Mouse (Mus musculus): ENCODE data around the gene Nkiras2.
A peak's percentile ranks its signal among the peaks of the same experiment; 100 is the strongest.
"Not testable (repeated sequence)": the region's sequence is repeated elsewhere in the genome, so short reads cannot be mapped to it uniquely, and the experiment has no call there.

The Nkiras2 gene

GRCm38 (mm10) chr11:100598074-100598473 lies 21.0 kb upstream of the Nkiras2 start:
- DNase-seq (ENCODE audit: extremely low spot score): no peak

- DNase-seq (ENCODE audit: extremely low spot score): no peak
Observed at GRCm38 (mm10) chr11:100601372-100601771, 17.7 kb upstream of the Nkiras2 start.

GRCm38 (mm10) chr11:100603155-100603554 lies 15.9 kb upstream of the Nkiras2 start:
- no peak for DNase-seq (ENCODE audit: extremely low spot score)

GRCm38 (mm10) chr11:100603813-100604212 lies 15.2 kb upstream of the Nkiras2 start:
- DNase-seq (ENCODE audit: extremely low spot score): no peak

DNA sequence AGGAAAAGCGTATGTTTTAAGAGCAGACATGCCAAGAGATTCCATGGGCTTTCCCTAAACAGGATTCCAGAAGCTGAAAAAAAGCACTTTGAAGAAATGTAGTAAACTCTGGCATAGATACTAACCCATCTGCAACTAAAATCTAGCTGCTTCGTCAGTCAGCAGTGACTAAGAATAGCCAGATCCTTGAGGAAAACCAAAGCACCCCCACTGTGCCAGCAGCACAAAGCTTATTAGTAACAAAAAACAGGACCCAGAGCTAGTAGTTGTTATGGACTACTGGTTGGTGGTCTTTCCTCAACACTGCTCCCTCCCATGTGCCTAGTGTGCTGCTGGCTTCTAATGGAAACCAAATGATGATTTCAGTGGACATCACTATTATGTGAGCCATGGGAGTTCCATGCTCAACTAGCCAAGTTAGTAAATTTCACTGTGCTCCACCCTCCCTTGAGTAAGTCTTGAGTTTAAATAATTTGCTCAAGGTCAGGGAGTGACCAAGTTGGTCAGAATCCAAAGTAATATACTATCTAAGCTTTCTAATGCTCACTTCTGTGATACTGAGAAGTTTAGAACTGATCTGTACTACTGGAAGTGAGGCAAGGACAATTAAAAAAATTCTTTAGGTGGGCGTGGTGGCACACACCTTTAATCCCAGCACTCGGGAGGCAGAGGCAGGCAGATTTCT lies 14.6 kb upstream of the Nkiras2 start:
- DNase-seq (ENCODE audit: extremely low spot score): no peak

- DNase-seq (ENCODE audit: extremely low spot score): no peak
Observed at GRCm38 (mm10) chr11:100605451-100605850, 13.6 kb upstream of the Nkiras2 start.

- DNase-seq (ENCODE audit: extremely low spot score): no peak
Observed at GRCm38 (mm10) chr11:100607121-100607520, 11.9 kb upstream of the Nkiras2 start.

GRCm38 (mm10) chr11:100608796-100609195 lies 10.2 kb upstream of the Nkiras2 start:
- no peak for DNase-seq (ENCODE audit: extremely low spot score)

DNA sequence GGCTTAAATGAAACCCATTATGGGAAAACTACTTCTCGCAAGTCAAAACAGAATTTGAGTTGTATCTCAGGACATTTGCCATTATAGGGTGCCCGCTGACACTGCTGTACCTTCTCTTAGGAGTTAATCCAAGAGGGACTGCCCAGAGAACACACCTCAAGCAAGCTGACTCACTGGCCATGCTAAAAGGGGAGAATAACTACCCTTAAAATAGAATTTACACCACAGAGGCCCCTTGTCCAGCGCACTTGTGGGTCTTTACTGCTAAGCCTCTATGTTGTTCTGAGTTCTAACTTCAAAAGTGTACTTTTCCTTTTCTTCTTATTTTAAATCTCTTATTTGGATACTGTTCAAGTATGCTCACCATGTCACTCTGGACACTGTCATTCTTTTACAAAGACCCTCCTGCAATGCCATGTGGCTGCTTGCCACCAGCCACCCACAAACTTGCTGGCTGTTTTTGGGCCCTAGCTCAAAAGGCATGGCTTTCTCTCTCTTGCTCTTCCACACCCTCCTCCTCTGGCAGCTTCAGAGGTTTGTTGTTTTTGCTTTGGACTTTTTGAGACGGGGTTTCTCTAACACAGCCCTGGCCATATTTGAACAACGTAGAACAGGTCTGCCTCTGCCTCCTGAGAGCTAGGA lies 9.6 kb upstream of the Nkiras2 start:
- no peak for DNase-seq (ENCODE audit: extremely low spot score)

DNA sequence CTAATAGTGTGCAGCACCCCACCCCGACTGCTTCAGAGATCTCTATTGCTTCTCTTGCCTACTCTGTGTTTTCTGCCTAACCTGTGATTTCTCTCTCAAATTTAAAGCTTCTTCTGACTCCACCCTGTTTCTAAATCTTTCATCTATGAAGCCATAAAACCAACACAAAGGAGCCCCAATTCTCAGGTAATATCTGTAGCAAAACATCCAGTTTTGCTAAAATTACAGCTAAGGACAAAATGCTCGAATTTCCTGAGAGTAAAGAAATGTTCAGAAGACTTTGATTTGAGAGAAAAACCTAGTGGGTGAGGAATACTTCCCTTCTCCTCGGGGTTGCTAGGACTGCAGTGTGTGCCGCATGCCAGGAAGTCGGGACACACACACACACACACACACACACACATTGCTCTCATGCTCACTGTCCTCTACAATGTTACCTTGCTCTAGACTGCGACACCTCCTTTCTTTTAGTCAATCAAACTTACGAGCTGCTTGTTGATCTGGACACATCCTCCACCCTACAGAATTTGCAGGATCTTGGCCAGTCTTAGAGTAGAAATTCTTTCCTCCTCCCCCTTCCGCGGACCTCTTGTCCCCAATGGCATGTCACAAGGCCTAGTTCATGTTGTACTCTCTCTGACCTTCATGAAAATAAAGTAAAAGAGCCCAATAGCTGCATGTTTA lies 8.9 kb upstream of the Nkiras2 start:
- no peak for DNase-seq (ENCODE audit: extremely low spot score)

- DNase-seq (ENCODE audit: extremely low spot score): no peak
Observed at GRCm38 (mm10) chr11:100611627-100612026, 7.4 kb upstream of the Nkiras2 start.

- DNase-seq (ENCODE audit: extremely low spot score): no peak
Observed at GRCm38 (mm10) chr11:100613241-100613640, 5.8 kb upstream of the Nkiras2 start.

DNA sequence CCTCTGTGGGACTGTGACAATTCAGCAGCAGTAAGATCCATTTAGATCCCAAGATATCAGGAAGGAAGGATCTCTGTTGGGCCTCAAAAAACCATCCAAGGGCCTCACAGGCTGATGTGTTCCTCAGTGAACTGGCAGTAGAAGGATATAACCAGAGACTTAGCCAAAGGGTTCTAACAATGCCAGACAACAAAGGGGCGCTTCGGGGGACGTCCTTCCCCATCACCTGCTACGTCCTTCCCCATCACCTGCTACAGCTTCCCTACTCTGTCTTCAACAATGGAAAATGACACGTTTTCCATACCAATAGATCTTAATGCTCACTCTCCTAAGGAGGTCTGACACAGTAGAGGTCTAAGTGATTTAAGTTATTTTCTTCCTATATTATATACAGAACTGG lies 2.7 kb upstream of the Nkiras2 start:
- no peak for DNase-seq (ENCODE audit: extremely low spot score)

- not testable (repeated sequence) for DNase-seq (ENCODE audit: extremely low spot score)
Observed at GRCm38 (mm10) chr11:100616836-100617235, 2.2 kb upstream of the Nkiras2 start.

DNA sequence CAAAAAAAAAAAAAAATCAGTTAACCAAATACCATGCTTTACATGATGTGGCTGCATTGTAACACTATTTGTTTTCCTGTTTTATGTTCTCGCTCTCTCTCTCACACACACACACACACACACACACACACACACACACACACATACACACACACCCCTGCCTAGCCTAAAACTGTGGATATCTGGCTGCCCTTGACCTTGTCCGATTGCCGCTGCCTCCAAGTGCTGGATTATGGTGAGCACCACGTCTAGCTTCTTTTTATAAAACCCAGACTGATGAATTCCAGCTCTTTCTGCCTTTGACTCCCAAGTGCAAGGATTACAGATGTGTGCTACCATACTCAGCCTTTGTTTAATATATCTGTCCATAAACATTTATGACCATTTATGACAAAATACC lies 1.6 kb upstream of the Nkiras2 start:
- no peak for DNase-seq (ENCODE audit: extremely low spot score)

DNA sequence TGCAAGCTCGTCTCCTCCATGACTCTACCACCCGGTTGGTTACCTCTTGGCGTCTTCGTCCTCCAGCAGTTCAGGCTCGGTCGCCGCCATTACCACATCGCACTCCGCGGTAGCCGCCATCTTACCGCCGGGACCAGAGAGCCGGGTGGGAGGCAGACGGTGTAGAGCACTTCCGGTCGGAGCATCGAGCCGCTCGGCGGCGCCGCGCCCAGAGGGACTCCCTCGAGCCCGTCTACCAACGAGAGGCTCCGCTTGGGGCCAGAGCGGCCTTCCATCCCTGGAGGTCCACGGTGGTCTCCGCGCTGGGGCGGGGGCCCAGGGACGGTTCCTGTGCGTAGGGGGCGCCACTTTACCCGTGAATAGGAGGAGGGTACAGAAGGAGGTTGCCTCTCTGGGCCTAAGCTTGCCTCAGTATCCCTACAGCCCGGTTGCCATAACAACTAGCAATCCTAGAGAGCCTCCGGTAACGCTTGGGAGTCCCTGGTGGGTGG lies 486 bp downstream of the Nkiras2 start:
- peak; percentile 99 for DNase-seq (ENCODE audit: extremely low spot score)

DNA sequence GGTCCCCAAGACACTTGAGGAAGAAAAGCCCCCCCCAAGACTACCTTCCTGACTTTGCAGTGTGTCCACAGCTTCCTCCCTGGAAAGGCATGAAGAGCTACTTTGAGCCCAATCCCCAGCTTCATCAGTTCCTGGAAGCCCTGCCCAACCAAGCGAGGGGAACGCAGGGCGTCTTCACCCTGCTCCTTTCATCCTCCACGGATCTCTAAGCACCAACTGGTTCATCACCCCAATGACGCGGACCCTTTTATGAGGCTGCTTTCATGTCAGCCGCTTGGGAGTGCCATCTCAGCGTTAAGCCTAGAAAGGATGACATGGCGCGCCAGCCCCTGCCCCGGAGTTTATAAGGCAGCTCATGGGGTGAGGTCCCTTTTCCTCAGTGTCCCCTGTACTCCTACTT lies 938 bp downstream of the Nkiras2 start, which contains the start of gene Dnajc7:
Gene Dnajc7, minus strand, starts transcription at position 187 of the 400 bp plus-strand sequence.
- DNase-seq (ENCODE audit: extremely low spot score): no peak

DNA sequence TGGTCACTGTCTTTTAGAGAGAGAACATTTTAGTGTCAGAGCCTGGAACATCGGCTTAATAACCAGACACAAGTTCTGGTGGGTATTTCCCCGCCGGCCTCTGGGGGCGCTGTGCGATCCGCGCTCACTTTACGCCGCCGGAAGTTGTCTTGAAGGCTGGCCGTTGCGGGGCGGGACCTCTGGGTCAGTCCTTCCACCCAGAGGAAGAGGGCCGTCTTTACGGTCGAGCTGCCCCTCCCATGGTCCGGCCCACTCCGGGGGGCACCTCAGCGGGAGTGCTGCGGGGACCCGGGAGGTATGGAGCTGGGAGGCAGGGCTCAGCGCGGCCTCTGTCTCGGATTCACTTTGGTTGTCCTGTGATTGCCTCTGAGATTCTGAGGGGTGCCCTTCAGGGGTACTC lies 3.7 kb downstream of the Nkiras2 start:
- peak; percentile 94 for DNase-seq (ENCODE audit: extremely low spot score)

DNA sequence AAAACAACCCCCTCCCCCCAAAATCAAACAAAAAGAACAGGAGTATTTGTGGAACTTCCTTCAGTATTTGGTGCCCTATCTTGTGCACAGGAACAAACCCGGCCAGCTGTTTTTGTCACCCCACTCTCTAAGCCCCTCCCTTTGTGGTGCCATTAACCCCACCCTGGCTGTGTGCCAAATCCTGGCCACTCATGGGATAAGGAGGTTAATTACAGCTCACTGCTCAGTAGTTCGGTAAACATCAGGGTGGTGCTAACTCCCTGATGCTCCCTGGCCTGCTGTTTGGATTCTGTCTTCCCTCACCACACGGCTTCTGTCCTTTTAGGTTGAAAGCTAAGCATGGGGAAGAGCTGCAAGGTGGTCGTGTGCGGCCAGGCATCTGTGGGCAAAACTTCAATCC lies 4.8 kb downstream of the Nkiras2 start:
- no peak for DNase-seq (ENCODE audit: extremely low spot score)

GRCm38 (mm10) chr11:100625754-100626700 lies 7.0 kb downstream of the Nkiras2 start:
- DNase-seq (ENCODE audit: extremely low spot score): no peak

GRCm38 (mm10) chr11:100626701-100627195 lies 7.7 kb downstream of the Nkiras2 start:
- peak; percentile 59 for DNase-seq (ENCODE audit: extremely low spot score)

Data from embryo, embryonic 9.5 days (tissue).